Mouse (Mus musculus): ENCODE results near the gene Csrnp3.

- TF ChIP-seq SMC3 (IDR thresholded peaks at IDR 0.05; ENCODE audit: low read depth, low read length) (no peak), HCFC1 (IDR thresholded peaks at IDR 0.05; ENCODE audit: low read depth, low read length) (no peak), TBP (conservative IDR thresholded peaks at IDR 0.05; ENCODE audit: low read depth, low read length) (no peak), PAX5 (IDR thresholded peaks at IDR 0.05; ENCODE audit: low read length) (no peak), CTCF (conservative IDR thresholded peaks at IDR 0.05 in 1 of 2, IDR thresholded peaks at IDR 0.05 in 1 of 2; ENCODE audit: low read depth in 2 of 2, low read length in 2 of 2) (no peak), EP300 (IDR thresholded peaks at IDR 0.05; ENCODE audit: low read length) (no peak), ZC3H11A (IDR thresholded peaks at IDR 0.05; ENCODE audit: low read depth, low read length) (no peak)
These were observed 11.2 kb downstream of the Csrnp3 start for GRCm38 (mm10) chr2:65856791-65857190.

Data from CH12.LX (cell line).